Mouse (Mus musculus) embryonic facial prominence, embryonic 15.5 days (tissue): ENCODE results near the gene Mt3. TPM values are rescaled to one million over a fixed set of nuclear protein-coding genes. Genes with fewer than 3 reads are reported as not detected.

Experiments
- ATAC-seq: fragments of 200-750 bp; cut with Nextera tagmentation; 2 replicates; pipeline ENCODE4 v1.8.0; 2017; ENCODE audit warnings: low read depth, moderate TSS enrichment; ENCODE audit not compliant: insufficient number of reproducible peaks, low FRiP score, low TSS enrichment
- H3K27ac ChIP-seq: fragments of 300-500 bp; sonication (generic); replicated peaks from 2 replicates; pipeline ENCODE4 v1.5.1; 2015; ENCODE audit warnings: mild to moderate bottlenecking, inconsistent platforms
- H3K27me3 ChIP-seq: fragments of 300-500 bp; sonication (generic); 2 replicates; pipeline ENCODE4 v1.6.1; 2015; ENCODE audit warnings: inconsistent platforms
- H3K36me3 ChIP-seq: fragments of 300-500 bp; sonication (generic); 2 replicates; pipeline ENCODE4 v1.6.1; 2015; ENCODE audit warnings: mild to moderate bottlenecking, inconsistent platforms
- H3K4me1 ChIP-seq: fragments of 300-500 bp; sonication (generic); 2 replicates; pipeline ENCODE4 v1.6.1; 2015; ENCODE audit warnings: inconsistent platforms
- H3K4me2 ChIP-seq: fragments of 300-500 bp; sonication (generic); replicated peaks from 2 replicates; pipeline ENCODE4 v1.6.1; 2015; ENCODE audit warnings: mild to moderate bottlenecking, inconsistent platforms
- H3K4me3 ChIP-seq: fragments of 300-500 bp; sonication (generic); replicated peaks from 2 replicates; pipeline ENCODE4 v1.5.1; 2015; ENCODE audit warnings: mild to moderate bottlenecking, inconsistent platforms
- H3K9ac ChIP-seq: fragments of 300-500 bp; sonication (generic); 2 replicates; pipeline ENCODE4 v1.6.1; 2015; ENCODE audit warnings: inconsistent platforms
- H3K9me3 ChIP-seq: fragments of 300-500 bp; sonication (generic); replicated peaks from 2 replicates; pipeline ENCODE4 v1.6.1; 2016; ENCODE audit warnings: inconsistent platforms
- WGBS: fragments of 180-500 bp; shearing (Covaris S2); methylation state at CpG from one replicate; pipeline ENCODE4 v1.1.7; 2015; 5-methylcytosine and 5-hydroxymethylcytosine counted together
- polyA plus RNA-seq: library from polyadenylated mRNA; unstranded; fragments of >200 nt; fragmentation: Nextera tagmentation; extraction: Ambion mirVana; gene quantifications from 2 replicates; pipeline ENCODE4 v1.2.1, GENCODE M21; 2015

Mt3 gene
- polyA plus RNA-seq, 1 experiment from 2014 or later = 8.5 TPM

- no peaks in the 10 kb centered on the region for H3K36me3 ChIP-seq
- no peak overlapping the region for H3K27ac ChIP-seq
- no peak for ATAC-seq
- peaks cover 48% of the 10 kb centered on the region for H3K27me3 ChIP-seq
- WGBS = 29% methylated on average over 21 of the region's 21 CpGs
- H3K9me3 ChIP-seq = no peaks in the 10 kb centered on the region
- H3K4me2 ChIP-seq = no peak overlapping the region
- no peak overlapping the region for H3K4me3 ChIP-seq
- H3K4me1 ChIP-seq = peaks cover 30% of the 10 kb centered on the region
- H3K9ac ChIP-seq = no peak overlapping the region
Measured at GRCm38 (mm10) chr8:94187290-94188002, 35.0 kb downstream of the Mt3 start.

GRCm38 (mm10) chr8:94189275-94190031, 37.0 kb downstream of the Mt3 start:
- WGBS = 62% methylated on average over 13 of the region's 13 CpGs
- peaks cover 29% of the 10 kb centered on the region for H3K27me3 ChIP-seq
- peaks cover 17% of the 10 kb centered on the region for H3K4me1 ChIP-seq
- no peaks in the 10 kb centered on the region for H3K9me3 ChIP-seq
- H3K4me2 ChIP-seq = no peak overlapping the region
- no peak overlapping the region for H3K9ac ChIP-seq
- no peak for ATAC-seq
- no peak overlapping the region for H3K27ac ChIP-seq
- no peaks in the 10 kb centered on the region for H3K36me3 ChIP-seq
- H3K4me3 ChIP-seq = no peak overlapping the region

DNA sequence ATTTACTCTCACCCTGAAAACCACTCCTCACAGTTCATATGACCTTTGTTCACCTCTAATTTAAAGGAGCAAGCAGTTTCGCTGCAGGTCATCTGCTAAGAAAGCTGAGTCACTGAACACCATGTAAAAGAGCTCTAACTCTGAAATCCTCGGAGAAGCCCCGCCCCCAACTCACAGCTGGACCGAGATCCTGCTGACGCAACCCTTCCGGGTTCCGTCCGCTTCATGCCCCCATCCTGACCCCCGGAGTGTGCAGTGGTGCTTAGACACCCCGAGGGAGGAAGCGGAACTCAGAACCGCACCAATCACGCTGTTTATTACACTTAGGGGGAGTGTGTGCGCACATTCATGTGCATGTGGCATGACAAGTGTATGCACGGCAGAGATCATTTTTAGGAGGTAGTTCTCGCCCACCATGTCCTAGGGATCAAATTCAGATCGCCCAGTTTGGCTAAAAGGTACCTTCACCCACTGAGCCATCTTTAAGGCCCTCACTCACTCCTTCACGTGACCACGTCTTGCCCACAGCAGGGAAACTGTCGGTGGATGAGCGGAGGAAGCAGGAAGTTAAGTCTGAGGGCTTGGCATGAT, 38.8 kb downstream of the Mt3 start:
- peak overlapping the region; percentile 47 for H3K4me2 ChIP-seq
- H3K4me1 ChIP-seq = peaks cover 14% of the 10 kb centered on the region
- 0 out of 2 replicates have a peak, but pooled peaks have one; percentile 21 for ATAC-seq
- H3K36me3 ChIP-seq = no peaks in the 10 kb centered on the region
- no peak overlapping the region for H3K9ac ChIP-seq
- peaks cover 17% of the 10 kb centered on the region for H3K27me3 ChIP-seq
- no peaks in the 10 kb centered on the region for H3K9me3 ChIP-seq
- H3K27ac ChIP-seq = no peak overlapping the region
- 19% methylated on average over 21 of the region's 21 CpGs for WGBS
- peak overlapping the region; percentile 30 for H3K4me3 ChIP-seq

GRCm38 (mm10) chr8:94192926-94193325, 40.5 kb downstream of the Mt3 start:
- H3K27me3 ChIP-seq = no peaks in the 10 kb centered on the region
- peaks cover 7% of the 10 kb centered on the region; the same call in 1 of the 2 replicates for H3K4me1 ChIP-seq

GRCm38 (mm10) chr8:94194591-94195223, 42.3 kb downstream of the Mt3 start:
- no peak overlapping the region for H3K4me2 ChIP-seq
- 82% methylated on average over 7 of the region's 7 CpGs for WGBS
- H3K9me3 ChIP-seq = no peaks in the 10 kb centered on the region
- H3K36me3 ChIP-seq = no peaks in the 10 kb centered on the region
- no peak overlapping the region for H3K9ac ChIP-seq
- no peak overlapping the region for H3K4me3 ChIP-seq
- H3K4me1 ChIP-seq = peaks cover 7% of the 10 kb centered on the region; the same call in 1 of the 2 replicates
- no peaks in the 10 kb centered on the region for H3K27me3 ChIP-seq
- H3K27ac ChIP-seq = no peak overlapping the region
- no peak for ATAC-seq

More at GRCm38 (mm10) chr8:94192926-94193325, 40.5 kb downstream of the Mt3 start:
- H3K4me2 ChIP-seq = no peak overlapping the region
- 56% methylated on average over 1 of the region's 1 CpGs for WGBS
- H3K4me3 ChIP-seq = no peak overlapping the region
- no peaks in the 10 kb centered on the region for H3K36me3 ChIP-seq
- no peak overlapping the region for H3K27ac ChIP-seq
- no peak overlapping the region for H3K9ac ChIP-seq
- 0 out of 2 replicates have a peak, but pooled peaks have one; percentile 55 for ATAC-seq
- H3K9me3 ChIP-seq = no peaks in the 10 kb centered on the region

DNA sequence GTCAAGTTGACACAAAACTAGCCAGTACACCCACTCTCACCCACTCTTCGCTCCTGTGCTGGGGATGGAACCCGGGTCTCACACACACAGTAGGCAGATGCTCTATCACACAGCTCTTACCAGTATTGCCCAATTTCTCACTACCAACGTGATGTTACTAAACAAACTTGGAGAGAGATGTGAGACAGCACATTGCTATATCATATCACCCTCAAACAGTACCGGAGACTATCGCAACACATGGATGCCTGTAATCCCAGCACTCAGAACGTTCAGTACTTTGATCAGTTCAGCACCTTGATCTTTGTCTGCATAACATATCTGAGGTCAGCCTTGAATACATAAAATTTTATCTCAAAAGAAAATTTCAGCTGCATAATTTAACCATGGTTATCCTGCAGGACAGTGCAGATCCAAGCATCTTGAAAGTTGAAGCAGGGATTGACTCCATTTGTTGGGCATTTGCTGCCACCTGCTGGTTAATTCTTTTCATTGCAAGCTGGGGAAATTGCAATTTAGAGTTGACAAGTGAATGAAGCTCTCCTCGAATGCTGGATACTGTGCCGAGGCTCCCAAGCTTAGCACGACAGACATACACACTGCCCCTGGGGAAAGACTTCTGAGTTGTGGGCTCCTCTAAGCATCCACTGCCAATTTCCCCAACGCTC, 46.9 kb downstream of the Mt3 start:
- Histone ChIP-seq H3K27me3 (no peaks in the 10 kb centered on the region; the same call in 1 of the 2 replicates), H3K4me3 (no peak overlapping the region), H3K27ac (no peak overlapping the region), H3K4me1 (no peaks in the 10 kb centered on the region), H3K36me3 (no peaks in the 10 kb centered on the region), H3K9ac (no peak overlapping the region), H3K9me3 (no peaks in the 10 kb centered on the region), H3K4me2 (no peak overlapping the region)
- ATAC-seq = no peak
- 43% methylated on average over 10 of the region's 10 CpGs for WGBS

Other genes starting within 250 kb of the Mt3 start
- 49.3 and 49.8 TPM in 2 replicates for gene Amfr, start 139.8 kb upstream of the Mt3 start, polyA plus RNA-seq
- gene Nudt21, start 115.6 kb upstream of the Mt3 start, polyA plus RNA-seq = 95.0 and 103 TPM in 2 replicates
- gene Ogfod1, start 115.4 kb upstream of the Mt3 start, polyA plus RNA-seq = 12.4 and 16.1 TPM in 2 replicates
- 15.3 and 16.2 TPM in 2 replicates for gene Bbs2, start 53.7 kb upstream of the Mt3 start, polyA plus RNA-seq
- gene Mt4, start 15.4 kb upstream of the Mt3 start, polyA plus RNA-seq = 6.3 and 16.6 TPM in 2 replicates
- 83.3 and 95.7 TPM in 2 replicates for gene Mt2, start 20.1 kb downstream of the Mt3 start, polyA plus RNA-seq
- gene Mt1, start 26.5 kb downstream of the Mt3 start, polyA plus RNA-seq = 290 and 306 TPM in 2 replicates
- 63.5 and 66.1 TPM in 2 replicates for gene Nup93, start 62.0 kb downstream of the Mt3 start, polyA plus RNA-seq
- 0.23 TPM in 1 of 2 replicates, not detected in the other for gene Slc12a3, start 176.6 kb downstream of the Mt3 start, polyA plus RNA-seq
- gene Herpud1, start 233.8 kb downstream of the Mt3 start, polyA plus RNA-seq = 96.8 and 103 TPM in 2 replicates